Mouse (Mus musculus): ENCODE data around the gene Rif1.

Rif1 gene

DNA sequence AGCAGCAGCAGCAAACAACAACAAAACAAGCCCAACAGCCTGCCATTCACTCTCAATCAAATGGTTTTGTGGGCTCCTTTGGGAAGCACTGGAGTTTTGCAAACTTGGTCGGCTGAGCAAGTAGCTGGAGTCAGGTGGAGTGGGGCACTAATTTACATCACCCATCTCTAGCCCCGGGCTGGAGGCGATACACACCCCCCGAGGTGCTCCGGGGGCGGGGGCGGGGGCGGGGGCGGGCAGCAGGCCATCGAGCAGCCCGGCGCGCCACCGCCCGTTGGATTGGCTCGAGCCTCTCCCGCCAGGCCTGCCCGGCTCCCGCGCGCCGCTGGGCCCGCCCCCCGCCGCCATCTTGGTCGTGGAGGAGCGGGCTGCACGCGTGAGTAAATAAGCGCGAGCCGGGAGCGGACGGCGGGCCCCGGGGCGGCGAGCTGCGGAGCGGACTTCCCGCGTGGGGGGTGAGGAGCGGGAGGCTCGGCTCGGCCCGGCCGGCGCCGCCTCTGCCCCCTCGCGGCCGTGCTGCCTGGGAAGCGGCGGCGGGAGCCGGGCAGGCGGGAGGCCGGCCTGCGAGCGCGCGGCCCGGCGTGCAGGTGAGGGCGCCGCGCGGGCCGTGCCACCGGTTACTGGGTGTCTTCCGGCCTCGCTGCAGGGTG is at the start of gene Rif1:
Gene Rif1, plus strand, starts transcription at position 342 of the 650 bp plus-strand sequence.
- DNase-seq (ENCODE audit: inconsistent ontology term): peak; percentile 92

DNA sequence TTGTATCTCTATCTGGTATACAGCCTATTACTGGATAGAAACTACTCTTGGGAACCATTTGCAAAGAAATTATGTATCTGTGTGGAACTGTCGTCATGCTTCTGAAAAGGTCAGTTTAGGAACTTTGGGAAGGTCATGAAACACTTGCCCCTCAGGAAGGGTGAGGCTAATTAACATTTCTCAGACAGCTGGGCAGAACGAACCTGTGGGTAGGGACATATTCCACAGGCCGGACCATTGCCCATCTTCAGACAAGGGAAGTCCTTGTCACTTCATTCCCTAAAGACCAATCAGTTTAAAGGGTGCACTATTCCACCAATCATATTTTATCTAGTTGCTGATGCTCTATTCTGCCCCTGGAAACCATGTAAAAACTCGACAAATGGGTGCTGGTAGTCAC is 45.6 kb upstream of the Rif1 start:
- no peak for DNase-seq (ENCODE audit: inconsistent ontology term)

DNA sequence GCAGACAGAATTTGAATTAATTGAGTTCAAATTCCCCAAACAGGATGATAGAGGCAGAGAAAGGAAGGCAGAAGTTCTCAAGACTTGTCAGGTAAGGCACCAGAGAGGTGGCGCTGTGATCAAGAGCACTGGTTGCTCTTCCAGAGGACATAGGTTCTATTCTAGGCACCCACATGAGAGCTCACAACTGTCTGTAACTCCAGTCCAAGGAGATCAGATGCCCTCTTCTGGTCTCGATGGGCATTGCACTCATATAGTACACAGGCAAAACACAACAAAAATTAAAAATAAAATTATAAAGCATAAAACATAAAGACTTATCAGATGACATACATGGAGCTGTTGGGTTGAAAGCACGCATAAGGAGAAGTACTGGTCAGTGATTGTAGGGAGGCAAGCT is 43.2 kb upstream of the Rif1 start:
- no peak for DNase-seq (ENCODE audit: inconsistent ontology term)

DNA sequence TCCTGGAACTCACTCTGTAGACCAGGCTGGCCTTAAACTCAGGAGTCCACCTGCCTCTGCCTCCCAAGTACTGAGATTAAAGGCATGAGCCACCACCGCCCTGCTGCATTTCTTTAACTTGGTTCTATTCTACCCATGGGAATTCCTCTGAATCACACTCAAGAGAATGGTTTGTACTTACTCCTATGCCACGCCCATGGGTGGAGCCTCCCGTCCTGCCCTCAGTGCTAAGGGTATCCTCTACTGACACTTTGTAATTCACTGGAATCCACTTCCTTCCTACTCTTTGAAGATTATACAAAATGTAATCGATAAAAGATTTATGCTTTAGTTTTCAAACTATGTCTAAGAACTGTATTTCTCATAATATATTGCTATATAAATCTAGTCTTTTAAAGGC is 41.1 kb upstream of the Rif1 start:
- DNase-seq (ENCODE audit: inconsistent ontology term): no peak

DNA sequence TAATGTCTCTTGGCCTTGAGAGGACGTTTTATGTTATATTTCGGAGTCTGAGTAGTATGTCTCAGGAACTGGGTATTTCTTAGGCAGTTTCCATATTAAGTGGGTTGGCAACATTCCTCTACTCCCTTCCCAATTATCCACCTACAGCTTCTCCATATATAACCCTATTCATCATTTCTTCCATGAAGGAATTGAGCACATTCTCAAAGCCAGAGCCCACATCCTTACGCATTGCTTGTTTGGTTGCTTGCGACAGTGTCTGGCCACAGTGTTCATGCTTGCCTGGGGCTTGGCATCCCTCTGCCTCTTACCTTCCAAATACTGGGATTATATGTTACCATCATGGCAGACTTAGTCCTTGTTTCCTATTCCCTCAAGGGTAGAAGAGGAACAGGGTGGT is 38.0 kb upstream of the Rif1 start:
- no peak for DNase-seq (ENCODE audit: inconsistent ontology term)

DNA sequence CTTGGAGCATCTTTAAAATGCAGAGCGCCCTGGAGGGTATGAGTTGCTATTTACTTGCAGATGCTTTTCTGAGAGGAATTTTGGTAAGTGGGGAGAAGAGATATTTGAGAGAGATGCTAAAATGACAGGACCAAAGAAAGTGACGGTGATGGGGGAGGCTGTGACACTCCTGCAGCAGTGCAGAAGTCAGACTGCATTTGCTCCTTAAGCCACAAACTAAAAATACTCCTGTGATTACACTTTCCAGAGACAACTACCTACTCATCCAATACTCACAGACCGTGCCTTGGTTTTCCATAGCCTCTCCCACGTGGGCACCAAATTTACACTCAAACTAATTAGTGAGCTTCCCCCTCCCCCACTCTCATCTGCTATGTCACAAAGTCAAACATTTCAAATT is 37.5 kb upstream of the Rif1 start:
- no peak for DNase-seq (ENCODE audit: inconsistent ontology term)

DNA sequence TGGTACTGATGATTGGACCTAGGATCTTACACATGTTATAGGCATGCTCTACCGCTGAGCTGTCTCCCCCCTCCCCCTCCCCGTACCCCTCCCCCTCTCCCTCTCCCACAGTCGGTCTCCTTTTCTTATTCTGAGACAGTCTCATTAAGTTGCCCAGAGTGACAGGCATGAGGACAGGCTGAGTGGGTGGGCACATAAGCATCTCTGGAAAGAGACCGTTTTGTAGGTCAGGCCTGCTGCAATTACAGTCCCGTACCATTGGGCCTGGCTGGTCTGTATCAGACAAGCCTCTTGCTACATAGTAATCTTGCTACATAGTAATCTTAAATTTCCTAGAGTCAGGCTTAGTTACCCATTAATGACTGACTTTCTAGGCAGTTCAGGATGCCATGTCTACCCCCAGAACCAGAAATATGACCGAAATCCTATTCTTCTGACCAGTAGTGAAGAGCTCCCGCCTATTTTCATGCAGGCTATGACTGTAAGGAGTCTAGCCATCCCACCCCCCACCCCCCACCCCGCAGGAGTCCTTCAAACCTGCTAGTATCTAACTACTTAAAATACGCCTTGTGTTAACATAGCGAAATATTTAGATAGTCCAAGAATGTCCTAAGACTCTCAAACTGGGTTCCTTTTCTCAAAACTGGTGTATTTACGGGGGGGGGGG is 35.6 kb upstream of the Rif1 start:
- no peak for DNase-seq (ENCODE audit: inconsistent ontology term)

DNA sequence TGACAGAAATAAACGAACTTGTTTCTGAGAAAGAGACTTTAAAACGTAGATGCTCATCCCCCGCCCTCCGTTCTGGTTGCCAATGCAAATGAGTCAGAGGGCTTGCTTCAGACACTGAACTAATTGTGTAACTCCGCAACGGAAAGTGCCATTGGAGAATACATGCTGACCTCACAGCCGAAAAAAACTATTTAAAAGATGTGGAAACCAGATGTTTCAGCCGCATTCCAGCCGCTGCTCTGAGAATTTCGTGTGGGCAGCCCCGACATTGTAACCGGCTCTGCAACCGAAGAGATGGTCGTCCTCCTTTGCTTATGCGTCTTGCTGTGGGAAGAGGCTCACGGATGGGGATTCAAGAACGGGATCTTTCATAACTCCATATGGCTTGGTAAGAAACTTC is 34.8 kb upstream of the Rif1 start, which contains the start of gene Tnfaip6:
Gene Tnfaip6, plus strand, starts transcription at position 128 of the 400 bp plus-strand sequence.
- DNase-seq (ENCODE audit: inconsistent ontology term): peak; percentile 85

DNA sequence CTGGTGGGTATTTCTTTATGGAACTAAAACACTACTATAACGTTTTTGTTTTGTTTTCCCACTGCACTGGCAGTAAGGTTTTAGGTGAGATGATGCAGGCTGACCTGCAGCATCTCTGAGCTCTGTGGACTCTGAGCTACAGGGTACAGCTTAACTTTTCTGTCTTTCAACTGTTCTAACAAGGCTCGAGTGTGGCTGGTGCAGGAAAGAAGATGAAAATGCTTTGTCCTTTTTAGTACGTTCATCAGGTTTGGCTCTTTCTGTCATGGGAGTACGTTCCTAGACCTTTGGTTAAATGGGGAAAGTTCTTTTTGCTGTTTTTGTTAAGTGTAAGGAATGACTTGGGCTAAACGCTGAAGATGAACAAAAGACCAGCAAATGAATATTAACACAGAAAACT is 34.1 kb upstream of the Rif1 start:
- peak; percentile 37 for DNase-seq (ENCODE audit: inconsistent ontology term)

DNA sequence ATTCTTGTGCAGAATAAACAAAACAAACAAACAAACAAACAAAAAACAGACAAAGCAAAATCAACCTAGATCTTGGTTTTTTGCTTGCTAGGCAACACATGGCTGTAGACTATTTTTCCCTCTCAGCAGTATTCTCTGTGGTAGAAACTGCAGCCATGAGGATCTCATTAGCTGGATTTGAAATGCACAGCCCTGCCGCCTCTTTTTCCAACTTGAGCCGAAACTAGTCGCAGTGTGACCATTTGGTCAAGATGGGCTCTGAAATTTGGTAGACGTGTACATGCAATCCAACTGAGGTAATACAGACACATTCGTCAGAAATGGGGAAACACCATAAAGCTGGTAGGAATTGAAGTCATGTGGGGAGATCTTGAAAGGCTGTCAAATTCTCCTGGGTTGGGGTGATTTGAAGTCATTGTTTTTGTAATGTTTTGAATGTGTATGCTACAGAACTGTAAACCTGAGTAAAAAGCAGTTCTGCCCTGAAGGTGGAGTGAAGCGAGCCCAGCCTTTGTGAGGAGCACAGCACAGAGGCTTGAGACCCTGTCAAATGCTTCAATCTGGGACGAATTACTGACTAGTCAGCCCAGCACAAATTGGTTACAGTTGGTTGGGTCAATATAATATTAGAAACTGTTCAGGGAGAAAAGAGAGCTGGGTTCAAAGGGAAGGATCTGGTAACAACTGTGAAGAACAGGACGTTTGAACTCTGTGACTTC is 33.4 kb upstream of the Rif1 start:
- peak; percentile 39 for DNase-seq (ENCODE audit: inconsistent ontology term)

DNA sequence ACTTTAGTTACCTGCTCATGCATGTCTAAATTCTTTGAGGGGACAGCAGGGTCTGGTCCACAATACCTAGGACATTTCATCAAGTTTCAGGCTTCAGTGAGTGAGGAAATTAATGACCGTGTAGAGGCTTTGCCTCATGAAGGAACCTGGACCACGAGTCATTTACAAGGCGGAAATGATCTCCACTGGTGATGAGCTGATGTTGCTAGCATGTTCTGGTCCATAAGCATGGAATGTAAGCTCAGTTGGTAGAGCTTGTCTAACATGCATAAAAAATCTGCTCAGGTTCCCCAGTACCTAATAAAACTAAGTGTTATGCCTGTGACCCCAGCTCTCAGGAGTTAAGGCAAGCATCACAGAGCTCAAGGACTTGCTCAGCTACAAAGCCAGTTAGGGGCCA is 30.5 kb upstream of the Rif1 start:
- peak; percentile 33 for DNase-seq (ENCODE audit: inconsistent ontology term)

DNA sequence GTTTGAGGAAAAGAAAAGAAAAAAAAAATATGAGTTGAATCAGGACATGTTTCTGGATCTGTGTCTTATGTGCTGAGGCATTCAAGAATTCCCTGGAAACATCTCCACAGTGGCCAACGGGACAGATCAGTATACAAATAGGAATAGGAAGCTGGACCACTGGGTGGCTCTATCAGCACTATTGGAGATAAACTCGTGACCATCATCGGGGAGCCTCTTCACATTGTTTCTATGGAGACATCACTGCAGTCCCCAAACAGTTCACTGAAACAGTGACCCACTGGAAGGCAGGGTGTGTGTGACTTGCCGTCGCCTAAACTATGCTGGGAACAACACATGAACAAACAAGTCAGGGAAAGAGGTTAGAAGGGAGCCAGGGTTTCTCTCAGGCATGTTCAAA is 29.9 kb upstream of the Rif1 start:
- DNase-seq (ENCODE audit: inconsistent ontology term): peak; percentile 63

DNA sequence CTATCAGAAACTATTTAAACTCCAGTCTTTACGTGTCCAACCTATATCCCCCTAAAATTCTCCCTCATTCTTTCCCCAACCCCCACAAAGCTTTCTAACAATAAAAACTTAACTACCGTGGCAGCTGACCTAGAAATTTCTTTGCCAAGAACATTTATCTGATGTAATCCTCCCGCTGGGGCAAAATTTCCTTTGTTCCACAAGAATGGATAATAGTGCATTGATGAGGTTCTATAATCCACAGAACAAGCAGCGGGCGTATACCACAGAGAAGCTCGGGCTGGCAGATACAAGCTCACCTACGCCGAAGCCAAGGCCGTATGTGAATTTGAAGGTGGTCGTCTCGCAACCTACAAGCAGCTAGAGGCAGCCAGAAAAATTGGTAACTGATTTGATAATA is 29.1 kb upstream of the Rif1 start:
- DNase-seq (ENCODE audit: inconsistent ontology term): peak; percentile 54

DNA sequence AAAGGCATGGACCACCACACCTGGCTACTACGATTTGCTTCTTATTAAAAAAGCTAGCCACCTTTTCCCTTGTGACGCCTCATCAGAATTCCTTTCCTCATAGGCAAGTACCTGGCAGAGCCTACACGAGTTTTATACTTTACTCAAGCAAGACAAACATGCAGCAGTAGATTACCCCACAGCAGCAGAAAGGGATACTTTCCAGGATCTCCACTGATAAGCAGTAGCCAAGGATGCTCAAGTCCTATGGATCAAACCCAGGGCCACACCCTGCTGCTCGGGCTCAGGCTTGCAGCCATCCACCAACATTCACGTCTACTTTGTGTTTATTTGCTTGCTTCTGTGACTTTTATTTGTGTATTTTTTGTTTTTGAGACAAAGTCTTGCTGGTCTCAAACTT is 26.6 kb upstream of the Rif1 start:
- DNase-seq (ENCODE audit: inconsistent ontology term): no peak

DNA sequence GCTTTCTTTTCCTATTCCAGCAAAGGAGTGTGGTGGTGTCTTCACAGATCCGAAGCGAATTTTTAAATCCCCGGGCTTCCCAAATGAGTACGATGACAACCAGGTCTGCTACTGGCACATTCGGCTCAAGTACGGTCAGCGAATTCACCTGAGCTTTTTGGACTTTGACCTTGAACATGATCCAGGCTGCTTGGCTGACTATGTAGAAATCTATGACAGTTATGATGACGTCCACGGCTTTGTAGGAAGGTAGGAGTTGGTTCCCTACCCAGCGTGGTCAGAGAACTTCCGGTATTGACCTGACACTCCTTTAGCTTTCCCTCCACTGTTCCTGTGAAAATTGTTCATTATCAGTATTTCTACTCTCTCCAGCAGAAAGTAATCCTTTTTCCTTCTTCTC is 21.8 kb upstream of the Rif1 start:
- DNase-seq (ENCODE audit: inconsistent ontology term): no peak

DNA sequence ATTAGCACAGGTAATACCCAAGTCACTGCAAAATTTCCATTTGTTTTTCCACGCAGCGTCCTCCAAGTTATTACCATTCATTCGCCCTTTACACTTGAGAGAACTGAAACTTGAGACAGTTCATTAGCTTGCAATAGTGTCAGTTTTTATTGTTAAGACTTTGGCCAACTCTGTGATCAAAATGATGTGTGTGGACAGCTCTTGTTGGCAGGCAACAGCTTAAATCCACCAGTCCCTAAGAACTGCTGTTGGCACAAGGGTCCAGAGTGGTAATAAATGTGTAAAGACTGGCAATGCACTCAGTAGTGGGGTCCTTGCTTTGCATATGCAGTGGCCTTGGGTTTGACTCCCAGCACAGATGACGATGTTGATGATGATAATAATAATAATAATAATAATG is 20.3 kb upstream of the Rif1 start:
- peak; percentile 45 for DNase-seq (ENCODE audit: inconsistent ontology term)

DNA sequence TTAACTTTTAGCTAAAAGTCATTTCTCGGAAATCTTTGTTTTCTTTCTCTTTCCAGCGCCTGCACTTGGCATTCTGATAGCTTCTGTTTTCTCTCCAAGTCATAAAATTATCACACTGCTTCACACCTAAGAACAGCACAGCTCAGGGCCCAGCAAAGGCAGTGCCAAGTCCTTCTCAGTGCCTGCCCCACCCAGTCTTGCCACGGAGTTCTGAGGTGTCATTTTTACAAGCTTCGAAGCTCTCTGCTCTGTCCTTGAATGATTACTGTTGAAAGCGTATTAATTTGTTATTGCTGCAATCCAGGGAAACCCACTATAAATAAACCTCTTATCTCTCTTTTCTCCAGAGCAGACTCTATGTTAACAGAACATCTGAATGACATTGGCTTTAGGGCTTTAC is 19.1 kb upstream of the Rif1 start:
- no peak for DNase-seq (ENCODE audit: inconsistent ontology term)

DNA sequence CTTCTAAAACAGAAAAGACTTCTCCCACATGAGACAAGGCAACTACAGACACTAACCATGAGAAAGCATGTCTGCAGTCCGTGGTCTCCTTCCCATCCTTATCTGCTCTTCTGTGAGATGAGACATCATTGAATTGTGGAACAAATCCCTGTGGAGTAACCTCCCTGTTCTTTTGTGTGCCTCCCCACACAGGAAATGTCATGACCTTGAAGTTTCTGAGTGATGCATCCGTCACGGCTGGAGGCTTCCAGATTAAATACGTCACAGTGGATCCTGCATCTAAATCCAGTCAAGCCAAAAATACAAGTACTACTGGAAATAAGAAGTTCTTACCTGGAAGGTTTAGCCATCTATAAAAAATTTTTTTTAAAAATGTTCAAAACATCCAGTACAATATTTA is 17.0 kb upstream of the Rif1 start:
- DNase-seq (ENCODE audit: inconsistent ontology term): no peak

DNA sequence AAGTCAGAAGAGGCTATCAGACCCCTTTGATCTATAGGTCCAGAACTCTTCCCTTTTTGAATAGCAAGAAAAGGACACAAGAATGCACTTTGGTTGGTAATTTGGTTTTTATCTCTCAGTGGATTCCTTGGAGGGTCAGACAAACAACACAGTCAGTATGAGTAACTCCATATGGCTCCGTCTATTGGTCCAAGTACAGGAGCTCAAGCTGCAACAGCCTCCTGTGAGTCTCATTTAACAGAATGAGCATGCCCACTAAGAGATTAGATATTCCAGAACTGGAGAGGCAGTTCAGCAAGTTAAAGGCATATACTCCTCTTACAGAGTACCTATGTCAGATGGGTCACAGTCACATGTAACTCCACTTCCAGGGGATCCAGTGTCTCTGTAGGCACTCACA is 15.5 kb upstream of the Rif1 start:
- no peak for DNase-seq (ENCODE audit: inconsistent ontology term)

DNA sequence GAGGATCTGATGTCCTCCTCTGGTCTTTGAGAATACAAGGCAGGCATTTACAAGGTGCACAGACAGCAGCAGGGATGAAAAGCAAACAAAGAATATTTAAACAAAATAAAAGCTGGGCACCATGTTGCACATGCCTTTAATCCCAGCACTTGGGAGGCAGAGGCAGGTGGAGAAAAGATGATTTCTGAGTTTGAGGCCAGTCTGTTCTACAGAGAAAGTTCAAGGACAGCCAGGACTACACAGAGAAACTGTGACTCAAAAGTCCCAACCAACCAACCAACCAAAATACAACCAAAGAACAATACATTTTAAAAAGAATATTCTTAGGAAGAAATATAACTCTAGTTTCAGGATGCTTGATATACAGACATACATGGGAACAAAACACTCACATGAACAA is 15.0 kb upstream of the Rif1 start:
- DNase-seq (ENCODE audit: inconsistent ontology term): no peak

DNA sequence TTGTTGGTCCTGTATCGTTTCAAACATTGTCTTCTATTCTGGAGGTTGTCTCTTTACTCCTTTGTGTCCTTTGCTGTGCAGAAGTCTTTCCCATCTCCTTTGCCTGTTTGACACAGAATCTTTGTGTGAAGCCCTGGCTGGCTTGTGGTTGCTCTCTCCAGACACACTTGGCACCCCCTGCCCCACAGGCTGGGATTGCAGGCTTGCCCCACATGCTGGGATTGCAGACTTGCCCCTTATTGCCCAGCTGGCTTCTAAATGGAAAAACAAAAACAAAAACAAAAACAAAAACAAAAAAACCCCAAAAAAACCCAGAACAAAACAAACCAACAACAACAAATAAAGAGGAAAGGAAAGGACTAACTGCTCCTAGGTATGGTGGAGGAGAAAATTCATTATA is 4.0 kb upstream of the Rif1 start:
- no peak for DNase-seq (ENCODE audit: inconsistent ontology term)

DNA sequence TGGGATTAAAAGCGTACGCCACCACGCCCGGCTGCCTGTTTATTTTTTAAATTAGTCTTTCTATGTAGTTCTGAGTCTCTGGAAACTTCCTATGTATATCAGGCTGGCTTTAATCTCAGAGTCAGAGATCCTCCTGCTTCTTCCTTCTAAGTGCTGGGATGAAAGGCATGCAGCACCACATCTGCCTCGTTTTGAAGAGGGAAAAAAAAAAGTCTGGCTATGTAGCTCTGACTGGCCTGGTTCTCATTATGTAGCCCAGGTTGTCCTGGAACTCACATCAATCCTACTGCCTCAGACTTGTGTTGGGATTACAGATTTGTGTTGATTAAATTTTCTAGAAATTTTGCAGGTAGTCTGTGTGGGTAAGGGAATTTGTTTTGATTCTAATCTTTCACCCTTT is 1.8 kb upstream of the Rif1 start:
- no peak for DNase-seq (ENCODE audit: inconsistent ontology term)
